Mouse (Mus musculus): Measurements from ENCODE around the gene Odf4. TPM values are rescaled to one million over a fixed set of nuclear protein-coding genes. Genes with fewer than 3 reads are reported as not detected.
A peak's percentile ranks its signal among the peaks of the same experiment; 100 is the strongest.

Odf4 gene
- polyA plus RNA-seq, 1 experiment from 2014 or later: not detected

GRCm38 (mm10) chr11:68906461-68906790 lies 20.5 kb downstream of the Odf4 start:
- H3K36me3 ChIP-seq: peaks cover 59% of the 10 kb centered on the region
- no peak for DNase-seq (ENCODE audit: low spot score)
- 91% methylated on average over 4 of the region's 4 CpGs for WGBS

GRCm38 (mm10) chr11:68905665-68906460 lies 21.0 kb downstream of the Odf4 start:
- no peak for DNase-seq (ENCODE audit: low spot score)
- Histone ChIP-seq H3K4me1 (replicated peaks) (peaks cover 13% of the 10 kb centered on the region), H3K27me3 (ENCODE audit: insufficient read depth, poor library complexity, severe bottlenecking) (no peaks in the 10 kb centered on the region), H3K9me3 (no peaks in the 10 kb centered on the region), H3K36me3 (peaks cover 59% of the 10 kb centered on the region), H3K27ac (no peak overlapping the region), H3K4me3 (no peak overlapping the region)
- WGBS: 92% methylated on average over 9 of the region's 9 CpGs

More at GRCm38 (mm10) chr11:68906461-68906790, 20.5 kb downstream of the Odf4 start:
- H3K27me3 ChIP-seq (ENCODE audit: insufficient read depth, poor library complexity, severe bottlenecking): no peaks in the 10 kb centered on the region
- H3K4me3 ChIP-seq: no peak overlapping the region
- H3K9me3 ChIP-seq: no peaks in the 10 kb centered on the region
- H3K27ac ChIP-seq: no peak overlapping the region
- peaks cover 9% of the 10 kb centered on the region for H3K4me1 ChIP-seq (replicated peaks)

GRCm38 (mm10) chr11:68905138-68905531 lies 21.7 kb downstream of the Odf4 start:
- Histone ChIP-seq H3K4me1 (replicated peaks) (peaks cover 15% of the 10 kb centered on the region), H3K36me3 (peaks cover 59% of the 10 kb centered on the region), H3K9me3 (no peaks in the 10 kb centered on the region), H3K4me3 (no peak overlapping the region), H3K27me3 (ENCODE audit: insufficient read depth, poor library complexity, severe bottlenecking) (peaks cover 1% of the 10 kb centered on the region; the same call in 1 of the 2 replicates), H3K27ac (no peak overlapping the region)
- WGBS: 88% methylated on average over 3 of the region's 3 CpGs
- DNase-seq (ENCODE audit: low spot score): no peak

GRCm38 (mm10) chr11:68904375-68905137 lies 22.3 kb downstream of the Odf4 start:
- DNase-seq (ENCODE audit: low spot score): peak; percentile 74
- Histone ChIP-seq H3K27me3 (ENCODE audit: insufficient read depth, poor library complexity, severe bottlenecking) (peaks cover 4% of the 10 kb centered on the region; the same call in 1 of the 2 replicates), H3K27ac (no peak overlapping the region), H3K36me3 (peaks cover 59% of the 10 kb centered on the region), H3K9me3 (no peaks in the 10 kb centered on the region), H3K4me3 (no peak overlapping the region), H3K4me1 (replicated peaks) (peaks cover 15% of the 10 kb centered on the region)
- 89% methylated on average over 8 of the region's 8 CpGs for WGBS

GRCm38 (mm10) chr11:68903775-68904174 lies 23.1 kb downstream of the Odf4 start:
- Histone ChIP-seq H3K9me3 (no peaks in the 10 kb centered on the region), H3K4me3 (no peak overlapping the region), H3K27ac (no peak overlapping the region), H3K36me3 (peaks cover 59% of the 10 kb centered on the region), H3K4me1 (replicated peaks) (peaks cover 15% of the 10 kb centered on the region), H3K27me3 (ENCODE audit: insufficient read depth, poor library complexity, severe bottlenecking) (peaks cover 4% of the 10 kb centered on the region; the same call in 1 of the 2 replicates)
- WGBS: 89% methylated on average over 2 of the region's 2 CpGs
- DNase-seq (ENCODE audit: low spot score): no peak

GRCm38 (mm10) chr11:68902823-68903222 lies 24.1 kb downstream of the Odf4 start:
- H3K27me3 ChIP-seq (ENCODE audit: insufficient read depth, poor library complexity, severe bottlenecking): peaks cover 4% of the 10 kb centered on the region; the same call in 1 of the 2 replicates
- peaks cover 15% of the 10 kb centered on the region for H3K4me1 ChIP-seq (replicated peaks)
- DNase-seq (ENCODE audit: low spot score): no peak
- H3K27ac ChIP-seq: peak overlapping the region; percentile 97
- 86% methylated on average over 5 of the region's 5 CpGs for WGBS
- H3K9me3 ChIP-seq: no peaks in the 10 kb centered on the region
- H3K4me3 ChIP-seq: peak overlapping the region; percentile 88
- peaks cover 56% of the 10 kb centered on the region for H3K36me3 ChIP-seq

- no peak for DNase-seq (ENCODE audit: low spot score)
- 6% methylated on average over 11 of the region's 11 CpGs for WGBS
- H3K36me3 ChIP-seq: peaks cover 51% of the 10 kb centered on the region
- H3K4me3 ChIP-seq: peak overlapping the region; percentile 88
- H3K27ac ChIP-seq: peak overlapping the region; percentile 97
- H3K9me3 ChIP-seq: no peaks in the 10 kb centered on the region
- peaks cover 4% of the 10 kb centered on the region; the same call in 1 of the 2 replicates for H3K27me3 ChIP-seq (ENCODE audit: insufficient read depth, poor library complexity, severe bottlenecking)
- H3K4me1 ChIP-seq (replicated peaks): peaks cover 15% of the 10 kb centered on the region
Observed at GRCm38 (mm10) chr11:68902367-68902766, 24.5 kb downstream of the Odf4 start.

GRCm38 (mm10) chr11:68902047-68902364 lies 24.9 kb downstream of the Odf4 start:
- H3K27ac ChIP-seq: peak overlapping the region; percentile 97
- no peak for DNase-seq (ENCODE audit: low spot score)
- H3K4me1 ChIP-seq (replicated peaks): peaks cover 15% of the 10 kb centered on the region
- 1% methylated on average over 10 of the region's 10 CpGs for WGBS
- peaks cover 48% of the 10 kb centered on the region for H3K36me3 ChIP-seq
- peak overlapping the region; percentile 88 for H3K4me3 ChIP-seq
- peaks cover 4% of the 10 kb centered on the region; the same call in 1 of the 2 replicates for H3K27me3 ChIP-seq (ENCODE audit: insufficient read depth, poor library complexity, severe bottlenecking)
- H3K9me3 ChIP-seq: no peaks in the 10 kb centered on the region

GRCm38 (mm10) chr11:68901351-68902046 lies 25.4 kb downstream of the Odf4 start, which contains the start of gene Rpl26:
Gene Rpl26 (plus strand): TSS chr11:68901583.
- Histone ChIP-seq H3K27ac (peak within 1 kb of the TSS; percentile 97), H3K4me1 (replicated peaks) (peaks cover 15% of the 10 kb centered on the region), H3K27me3 (ENCODE audit: insufficient read depth, poor library complexity, severe bottlenecking) (peaks cover 4% of the 10 kb centered on the region; the same call in 1 of the 2 replicates), H3K4me3 (peak within 1 kb of the TSS; percentile 88), H3K36me3 (peaks cover 42% of the 10 kb centered on the region), H3K9me3 (no peaks in the 10 kb centered on the region)
- under 1% methylated on average over 52 of the region's 52 CpGs for WGBS
- DNase-seq (ENCODE audit: low spot score): peak; percentile 98

GRCm38 (mm10) chr11:68900519-68901350 lies 26.1 kb downstream of the Odf4 start:
- WGBS: 25% methylated on average over 31 of the region's 31 CpGs
- no peaks in the 10 kb centered on the region for H3K9me3 ChIP-seq
- H3K4me1 ChIP-seq (replicated peaks): peaks cover 15% of the 10 kb centered on the region
- H3K27ac ChIP-seq: peak overlapping the region; percentile 97
- peaks cover 4% of the 10 kb centered on the region; the same call in 1 of the 2 replicates for H3K27me3 ChIP-seq (ENCODE audit: insufficient read depth, poor library complexity, severe bottlenecking)
- DNase-seq (ENCODE audit: low spot score): no peak
- H3K36me3 ChIP-seq: peaks cover 35% of the 10 kb centered on the region
- peak overlapping the region; percentile 88 for H3K4me3 ChIP-seq

- no peak for DNase-seq (ENCODE audit: low spot score)
- H3K36me3 ChIP-seq: peaks cover 26% of the 10 kb centered on the region
- H3K27me3 ChIP-seq (ENCODE audit: insufficient read depth, poor library complexity, severe bottlenecking): peaks cover 4% of the 10 kb centered on the region; the same call in 1 of the 2 replicates
- no peaks in the 10 kb centered on the region for H3K9me3 ChIP-seq
- H3K27ac ChIP-seq: no peak overlapping the region
- 86% methylated on average over 8 of the region's 8 CpGs for WGBS
- H3K4me1 ChIP-seq (replicated peaks): peaks cover 15% of the 10 kb centered on the region
- H3K4me3 ChIP-seq: no peak overlapping the region
Observed at GRCm38 (mm10) chr11:68899815-68900214, 27.1 kb downstream of the Odf4 start.

GRCm38 (mm10) chr11:68898790-68899189 lies 28.1 kb downstream of the Odf4 start:
- 90% methylated on average over 6 of the region's 6 CpGs for WGBS

More at GRCm38 (mm10) chr11:68898790-68899189, 28.1 kb downstream of the Odf4 start:
- Histone ChIP-seq H3K36me3 (peaks cover 15% of the 10 kb centered on the region), H3K27me3 (ENCODE audit: insufficient read depth, poor library complexity, severe bottlenecking) (peaks cover 4% of the 10 kb centered on the region; the same call in 1 of the 2 replicates), H3K4me1 (replicated peaks) (peaks cover 15% of the 10 kb centered on the region), H3K27ac (no peak overlapping the region), H3K9me3 (no peaks in the 10 kb centered on the region), H3K4me3 (no peak overlapping the region)
- DNase-seq (ENCODE audit: low spot score): no peak

Data from hindbrain, embryonic 10.5 days (tissue).